Mouse (Mus musculus): Measurements from ENCODE around the gene Adam1b. TPM values are rescaled to one million over a fixed set of nuclear protein-coding genes. Genes with fewer than 3 reads are reported as not detected.
"Not testable (repeated sequence)": the region's sequence is repeated elsewhere in the genome, so short reads cannot be mapped to it uniquely, and the experiment has no call there.

Adam1b gene
- polyA plus RNA-seq, 1 experiment from 2014 or later: not detected

GRCm38 (mm10) chr5:121535116-121535515 is 31.9 kb upstream of the Adam1b start:
- Histone ChIP-seq H3K9ac (no peak overlapping the region), H3K4me2 (replicated peaks) (no peak overlapping the region), H3K9me3 (no peaks in the 10 kb centered on the region), H3K36me3 (peaks cover 84% of the 10 kb centered on the region), H3K4me1 (no peaks in the 10 kb centered on the region), H3K27me3 (no peaks in the 10 kb centered on the region), H3K27ac (no peak overlapping the region), H3K4me3 (no peak overlapping the region)
- ATAC-seq (ENCODE audit: low FRiP score, low read depth): no peak
- 95% methylated on average over 3 of the region's 3 CpGs for WGBS

- Histone ChIP-seq H3K36me3 (peaks cover 89% of the 10 kb centered on the region), H3K4me2 (replicated peaks) (no peak overlapping the region), H3K4me1 (no peaks in the 10 kb centered on the region), H3K27ac (no peak overlapping the region), H3K9ac (no peak overlapping the region), H3K27me3 (no peaks in the 10 kb centered on the region), H3K4me3 (no peak overlapping the region), H3K9me3 (no peaks in the 10 kb centered on the region)
- ATAC-seq (ENCODE audit: low FRiP score, low read depth): no peak
- 95% methylated on average over 5 of the region's 5 CpGs for WGBS
Observed at GRCm38 (mm10) chr5:121534521-121534920, 31.3 kb upstream of the Adam1b start.

DNA sequence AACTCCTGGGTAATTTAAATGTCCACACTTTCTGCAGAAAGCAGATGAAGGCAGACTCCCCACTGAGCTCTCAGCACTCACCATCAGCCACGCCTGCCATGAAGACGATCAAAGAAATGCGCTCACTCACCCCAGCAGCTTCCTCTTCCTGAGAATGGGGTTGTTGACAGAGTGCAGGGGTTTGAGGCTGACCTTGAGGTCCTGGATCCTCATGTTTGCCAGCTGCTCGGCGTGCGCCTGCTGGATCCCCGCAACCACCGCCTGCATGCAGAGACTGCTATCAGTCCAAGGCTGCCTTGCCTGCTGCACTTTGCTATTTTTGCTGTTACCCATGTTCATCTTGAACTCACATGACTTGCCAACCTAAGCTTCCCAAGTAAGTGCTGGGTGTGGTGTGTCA is 23.7 kb upstream of the Adam1b start:
- Histone ChIP-seq H3K27ac (no peak overlapping the region), H3K9me3 (no peaks in the 10 kb centered on the region), H3K9ac (no peak overlapping the region), H3K4me1 (no peaks in the 10 kb centered on the region), H3K27me3 (no peaks in the 10 kb centered on the region), H3K36me3 (peaks cover 80% of the 10 kb centered on the region), H3K4me2 (replicated peaks) (no peak overlapping the region), H3K4me3 (no peak overlapping the region)
- no peak for ATAC-seq (ENCODE audit: low FRiP score, low read depth)
- WGBS: 88% methylated on average over 8 of the region's 8 CpGs

DNA sequence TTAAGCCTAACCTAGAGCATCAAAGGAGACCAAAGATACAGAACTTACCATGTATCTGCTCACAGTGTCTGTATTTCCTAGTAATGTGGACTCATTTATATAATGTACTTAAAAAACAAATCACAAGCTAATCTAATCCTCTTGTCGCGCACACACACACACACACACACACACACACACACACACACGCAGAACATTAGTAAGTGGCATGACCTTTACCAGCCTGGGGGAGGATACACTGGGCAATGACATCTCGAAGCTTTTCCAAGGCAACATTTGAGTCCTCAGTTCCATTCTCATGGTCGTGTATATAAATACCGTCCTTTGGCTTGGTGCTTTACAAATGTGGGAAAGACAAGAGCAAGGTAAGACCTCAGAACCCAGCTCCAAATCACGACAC is 23.3 kb upstream of the Adam1b start:
- Histone ChIP-seq H3K4me1 (no peaks in the 10 kb centered on the region), H3K27ac (no peak overlapping the region), H3K4me2 (replicated peaks) (no peak overlapping the region), H3K4me3 (no peak overlapping the region), H3K9me3 (no peaks in the 10 kb centered on the region), H3K36me3 (peaks cover 81% of the 10 kb centered on the region), H3K27me3 (no peaks in the 10 kb centered on the region), H3K9ac (no peak overlapping the region)
- no peak for ATAC-seq (ENCODE audit: low FRiP score, low read depth)
- WGBS: 87% methylated on average over 7 of the region's 7 CpGs

- no peak for ATAC-seq (ENCODE audit: low FRiP score, low read depth)
- no peaks in the 10 kb centered on the region for H3K4me1 ChIP-seq
- H3K27me3 ChIP-seq: no peaks in the 10 kb centered on the region
- no peak overlapping the region for H3K27ac ChIP-seq
- no peak overlapping the region for H3K4me3 ChIP-seq
- WGBS: 83% methylated on average over 14 of the region's 14 CpGs
- no peak overlapping the region for H3K9ac ChIP-seq
- peaks cover 81% of the 10 kb centered on the region for H3K36me3 ChIP-seq
- no peaks in the 10 kb centered on the region for H3K9me3 ChIP-seq
- no peak overlapping the region for H3K4me2 ChIP-seq (replicated peaks)
Observed at GRCm38 (mm10) chr5:121525774-121526450, 22.7 kb upstream of the Adam1b start.

DNA sequence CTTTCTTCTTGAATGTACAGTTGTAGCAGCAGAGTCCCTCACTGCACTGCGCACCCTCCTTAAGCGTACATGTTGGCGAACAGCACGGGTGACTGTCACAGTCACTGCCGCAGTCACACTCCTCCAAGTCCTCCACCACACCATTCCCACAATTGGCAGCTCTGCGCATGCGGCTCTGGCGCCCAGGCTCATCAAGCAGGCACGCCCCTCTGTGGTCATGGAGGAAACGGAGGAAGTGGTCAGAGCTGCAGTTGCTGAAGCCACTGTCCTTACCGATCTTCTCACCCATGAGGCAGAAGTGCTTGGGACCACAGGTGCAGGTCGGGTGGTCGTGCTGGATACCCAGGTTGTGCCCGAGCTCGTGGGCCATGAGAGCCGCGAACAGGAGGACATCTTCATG is 16.5 kb upstream of the Adam1b start:
- not testable (repeated sequence) for H3K9ac ChIP-seq; H3K27me3 ChIP-seq; H3K4me2 ChIP-seq (replicated peaks); H3K9me3 ChIP-seq; H3K4me1 ChIP-seq; H3K4me3 ChIP-seq; ATAC-seq (ENCODE audit: low FRiP score, low read depth); H3K27ac ChIP-seq
- H3K36me3 ChIP-seq: peaks cover 62% of the 10 kb centered on the region
- WGBS: 95% methylated on average over 11 of the region's 17 CpGs

DNA sequence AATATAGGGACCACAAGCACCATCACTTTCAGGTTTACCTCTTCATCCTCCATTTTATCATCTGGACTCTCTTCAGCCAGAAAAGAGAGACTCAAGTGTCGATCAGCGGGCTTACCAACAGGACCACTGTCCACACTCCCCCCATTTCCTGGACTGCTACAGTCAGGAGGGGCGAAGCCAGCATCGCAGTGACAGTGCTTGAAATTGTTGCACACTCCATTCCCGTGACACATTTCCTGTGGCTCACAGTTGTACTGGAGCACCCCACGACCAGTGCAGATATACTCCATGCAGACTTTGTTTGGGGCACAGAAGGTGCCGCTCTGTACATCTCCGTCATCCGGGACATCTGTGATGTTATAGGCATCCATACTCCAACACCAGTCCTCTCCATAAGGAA is 15.7 kb upstream of the Adam1b start:
- Histone ChIP-seq H3K27me3 (no peaks in the 10 kb centered on the region), H3K36me3 (peaks cover 54% of the 10 kb centered on the region), H3K9me3 (no peaks in the 10 kb centered on the region), H3K9ac (no peak overlapping the region), H3K4me3 (no peak overlapping the region), H3K4me1 (no peaks in the 10 kb centered on the region), H3K27ac (no peak overlapping the region), H3K4me2 (replicated peaks) (no peak overlapping the region)
- ATAC-seq (ENCODE audit: low FRiP score, low read depth): no peak
- 92% methylated on average over 9 of the region's 9 CpGs for WGBS

- no peaks in the 10 kb centered on the region for H3K27me3 ChIP-seq
- no peak for ATAC-seq (ENCODE audit: low FRiP score, low read depth)
- 81% methylated on average over 7 of the region's 7 CpGs for WGBS
- no peak overlapping the region for H3K4me2 ChIP-seq (replicated peaks)
- H3K9ac ChIP-seq: no peak overlapping the region
- no peaks in the 10 kb centered on the region for H3K36me3 ChIP-seq
- no peak overlapping the region for H3K27ac ChIP-seq
- H3K4me3 ChIP-seq: no peak overlapping the region
- H3K9me3 ChIP-seq: no peaks in the 10 kb centered on the region
- no peaks in the 10 kb centered on the region for H3K4me1 ChIP-seq
Observed at GRCm38 (mm10) chr5:121510009-121510408, 6.8 kb upstream of the Adam1b start.

DNA sequence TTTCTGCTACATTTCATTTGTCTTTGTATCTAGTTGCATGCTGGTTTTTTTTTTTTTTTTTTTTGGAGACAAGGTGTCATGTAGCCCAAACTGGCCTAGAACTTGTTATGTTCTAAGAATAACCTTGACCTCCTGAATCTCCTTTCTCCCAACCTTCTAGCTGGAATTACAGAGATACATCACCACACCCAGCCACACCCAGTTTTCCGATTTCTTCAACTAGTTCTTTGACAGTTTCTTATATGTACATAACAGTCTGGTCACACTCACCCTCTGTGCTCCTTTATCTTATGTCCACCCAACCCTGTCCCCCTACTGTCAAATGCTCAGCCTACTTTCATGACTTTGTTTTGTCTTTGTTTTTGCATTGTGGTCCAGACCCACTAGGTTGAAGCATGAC is 3.6 kb upstream of the Adam1b start:
- H3K4me2 ChIP-seq (replicated peaks): no peak overlapping the region
- no peak for ATAC-seq (ENCODE audit: low FRiP score, low read depth)
- no peaks in the 10 kb centered on the region for H3K9me3 ChIP-seq
- H3K9ac ChIP-seq: no peak overlapping the region
- H3K4me1 ChIP-seq: no peaks in the 10 kb centered on the region
- 93% methylated on average over 1 of the region's 1 CpGs for WGBS
- H3K4me3 ChIP-seq: no peak overlapping the region
- no peaks in the 10 kb centered on the region for H3K27me3 ChIP-seq
- H3K36me3 ChIP-seq: no peaks in the 10 kb centered on the region
- H3K27ac ChIP-seq: no peak overlapping the region

- not testable (repeated sequence) for H3K27me3 ChIP-seq; H3K9ac ChIP-seq; H3K4me2 ChIP-seq (replicated peaks); H3K36me3 ChIP-seq; H3K4me1 ChIP-seq; H3K9me3 ChIP-seq; ATAC-seq (ENCODE audit: low FRiP score, low read depth); H3K27ac ChIP-seq; H3K4me3 ChIP-seq
- WGBS: 69% methylated on average over 10 of the region's 17 CpGs
Observed at GRCm38 (mm10) chr5:121501424-121501996, 1.7 kb downstream of the Adam1b start.

- Histone ChIP-seq H3K27me3 (no peaks in the 10 kb centered on the region), H3K9ac (no peak overlapping the region), H3K4me3 (no peak overlapping the region), H3K36me3 (no peaks in the 10 kb centered on the region), H3K4me2 (replicated peaks) (no peak overlapping the region), H3K4me1 (no peaks in the 10 kb centered on the region), H3K9me3 (no peaks in the 10 kb centered on the region), H3K27ac (no peak overlapping the region)
- 77% methylated on average over 7 of the region's 7 CpGs for WGBS
- ATAC-seq (ENCODE audit: low FRiP score, low read depth): no peak
Observed at GRCm38 (mm10) chr5:121500719-121501118, 2.5 kb downstream of the Adam1b start.

- H3K36me3 ChIP-seq: no peaks in the 10 kb centered on the region
- H3K27ac ChIP-seq: no peak overlapping the region
- no peak overlapping the region; the same call in 1 of the 2 replicates for H3K9ac ChIP-seq
- no peak overlapping the region for H3K4me3 ChIP-seq
- 57% methylated on average over 8 of the region's 8 CpGs for WGBS
- no peaks in the 10 kb centered on the region for H3K9me3 ChIP-seq
- no peaks in the 10 kb centered on the region for H3K4me1 ChIP-seq
- no peak for ATAC-seq (ENCODE audit: low FRiP score, low read depth)
- H3K4me2 ChIP-seq (replicated peaks): no peak overlapping the region
- no peaks in the 10 kb centered on the region for H3K27me3 ChIP-seq
Observed at GRCm38 (mm10) chr5:121493305-121493704, 9.9 kb downstream of the Adam1b start.

GRCm38 (mm10) chr5:121484801-121485200 is 18.4 kb downstream of the Adam1b start:
- Histone ChIP-seq H3K27me3 (no peaks in the 10 kb centered on the region), H3K4me3 (no peak overlapping the region), H3K27ac (no peak overlapping the region), H3K9ac (no peak overlapping the region), H3K36me3 (no peaks in the 10 kb centered on the region), H3K4me1 (no peaks in the 10 kb centered on the region), H3K4me2 (replicated peaks) (no peak overlapping the region), H3K9me3 (no peaks in the 10 kb centered on the region)
- no peak for ATAC-seq (ENCODE audit: low FRiP score, low read depth)
- 87% methylated on average over 5 of the region's 5 CpGs for WGBS

Measured in limb, embryonic 13.5 days (tissue).